Mouse (Mus musculus) lung, postnatal 0 days (tissue): Measurements from ENCODE around the gene Apba3. TPM values are rescaled to one million over a fixed set of nuclear protein-coding genes. Genes with fewer than 3 reads are reported as not detected.

Experiments used
- ATAC-seq: fragments of 200-750 bp; cut with Nextera tagmentation; 2 replicates; pipeline ENCODE4 v1.8.0; 2017; ENCODE audit warnings: moderate library complexity
- DNase-seq: peaks from one replicate; pipeline ENCODE4 v3.0.0-alpha.2; 2016; ENCODE audit warnings: low spot score
- H3K27ac ChIP-seq: fragments of 300-500 bp; sonication (generic); 2 replicates; pipeline ENCODE4 v1.5.1; 2014; ENCODE audit warnings: antibody characterized with exemption, mild to moderate bottlenecking, low read length, mixed read lengths
- H3K27me3 ChIP-seq: fragments of 300-500 bp; sonication (generic); replicated peaks from 2 replicates; pipeline ENCODE4 v1.6.1; 2014; ENCODE audit warnings: low read length, mixed read lengths; ENCODE audit not compliant: insufficient read depth
- H3K36me3 ChIP-seq: fragments of 300-500 bp; sonication (generic); 2 replicates; pipeline ENCODE4 v1.6.1; 2014; ENCODE audit warnings: low read length, mixed read lengths; ENCODE audit not compliant: insufficient read depth
- H3K4me1 ChIP-seq: fragments of 300-500 bp; sonication (generic); 2 replicates; pipeline ENCODE4 v1.6.1; 2014; ENCODE audit warnings: antibody characterized with exemption, low read depth, low read length, mixed read lengths; ENCODE audit not compliant: insufficient read depth
- H3K4me2 ChIP-seq: fragments of 300-500 bp; sonication (generic); replicated peaks from 2 replicates; pipeline ENCODE4 v1.6.1; 2014; ENCODE audit warnings: low read depth, mild to moderate bottlenecking, low read length, moderate library complexity, mixed read lengths
- H3K4me3 ChIP-seq: fragments of 300-500 bp; sonication (generic); 2 replicates; pipeline ENCODE4 v1.5.1; 2014; ENCODE audit warnings: low read depth, low read length
- H3K9ac ChIP-seq: fragments of 300-500 bp; sonication (generic); replicated peaks from 2 replicates; pipeline ENCODE4 v1.6.1; 2014; ENCODE audit warnings: low read depth, mild to moderate bottlenecking
- H3K9me3 ChIP-seq: fragments of 300-500 bp; sonication (generic); 2 replicates; pipeline ENCODE4 v1.6.1; 2016; ENCODE audit warnings: low read length, mixed read lengths
- CTCF ChIP-seq: IDR thresholded peaks from 2 replicates; pipeline ENCODE4 v1.5.1; 2016; ENCODE audit warnings: antibody characterized with exemption, mild to moderate bottlenecking
- EP300 ChIP-seq: IDR thresholded peaks from 2 replicates; pipeline ENCODE4 v1.6.1; 2016; ENCODE audit warnings: antibody characterized with exemption, mild to moderate bottlenecking, control low read depth
- WGBS: fragments of 180-500 bp; shearing (Covaris S2); extraction: QIAGEN DNeasy Blood & Tissue Kit; methylation state at CpG from one replicate; pipeline ENCODE4 v1.1.7; 2014; 5-methylcytosine and 5-hydroxymethylcytosine counted together
- polyA plus RNA-seq: library from polyadenylated mRNA; unstranded; fragments of >200 nt; fragmentation: Nextera tagmentation; extraction: Ambion mirVana; gene quantifications from 2 replicates; pipeline ENCODE4 v1.2.1, GENCODE M21; 2015

Apba3 gene
- polyA plus RNA-seq, 1 experiment from 2014 or later, result 47.9 TPM

GRCm38 (mm10) chr10:81268643-81269412 is 2.1 kb downstream of the Apba3 start:
- WGBS, result 75% methylated on average over 16 of the region's 16 CpGs
- ATAC-seq, result no peak
- H3K27ac ChIP-seq, result peak overlapping the region; percentile 57; the same call in 1 of the 2 replicates

GRCm38 (mm10) chr10:81272356-81272755 is 5.6 kb downstream of the Apba3 start:
- 89% methylated on average over 21 of the region's 21 CpGs for WGBS
- no peak for TF ChIP-seq EP300
- TF ChIP-seq CTCF, result no peak
- Histone ChIP-seq H3K9me3 (no peaks in the 10 kb centered on the region), H3K4me3 (no peak overlapping the region), H3K4me1 (peaks cover 9% of the 10 kb centered on the region; the same call in 1 of the 2 replicates), H3K36me3 (peaks cover 17% of the 10 kb centered on the region), H3K4me2 (no peak overlapping the region), H3K27ac (no peak overlapping the region), H3K27me3 (no peaks in the 10 kb centered on the region), H3K9ac (no peak overlapping the region)
- ATAC-seq (no peak), DNase-seq (no peak)

More at GRCm38 (mm10) chr10:81268643-81269412, 2.1 kb downstream of the Apba3 start:
- peak overlapping the region; percentile 81 for H3K4me2 ChIP-seq
- H3K4me1 ChIP-seq, result peaks cover 9% of the 10 kb centered on the region; the same call in 1 of the 2 replicates
- H3K36me3 ChIP-seq, result peaks cover 21% of the 10 kb centered on the region
- no peaks in the 10 kb centered on the region for H3K9me3 ChIP-seq
- H3K4me3 ChIP-seq, result peak overlapping the region; percentile 66
- H3K27me3 ChIP-seq, result no peaks in the 10 kb centered on the region
- no peak for TF ChIP-seq EP300
- no peak for TF ChIP-seq CTCF
- H3K9ac ChIP-seq, result peak overlapping the region; percentile 86
- no peak for DNase-seq

- H3K4me1 ChIP-seq, result peaks cover 4% of the 10 kb centered on the region; the same call in 1 of the 2 replicates
- H3K4me3 ChIP-seq, result no peak overlapping the region
- no peak overlapping the region for H3K4me2 ChIP-seq
- no peak overlapping the region for H3K27ac ChIP-seq
- no peaks in the 10 kb centered on the region for H3K9me3 ChIP-seq
- no peaks in the 10 kb centered on the region for H3K27me3 ChIP-seq
- DNase-seq (no peak), ATAC-seq (no peak)
- WGBS, result 90% methylated on average over 19 of the region's 19 CpGs
- no peak overlapping the region for H3K9ac ChIP-seq
- peaks cover 17% of the 10 kb centered on the region for H3K36me3 ChIP-seq
- TF ChIP-seq EP300 (no peak), CTCF (no peak)
These were observed 7.1 kb downstream of the Apba3 start for GRCm38 (mm10) chr10:81273842-81274241.

GRCm38 (mm10) chr10:81277676-81278075 is 10.9 kb downstream of the Apba3 start:
- no peaks in the 10 kb centered on the region for H3K27me3 ChIP-seq
- H3K4me3 ChIP-seq, result no peak overlapping the region
- ATAC-seq, result no peak

GRCm38 (mm10) chr10:81279496-81279895 is 12.7 kb downstream of the Apba3 start:
- no peak overlapping the region for H3K4me3 ChIP-seq
- no peaks in the 10 kb centered on the region for H3K9me3 ChIP-seq
- ATAC-seq (peak; percentile 57), DNase-seq (peak; percentile 54)
- no peaks in the 10 kb centered on the region for H3K4me1 ChIP-seq
- H3K27me3 ChIP-seq, result peaks cover 5% of the 10 kb centered on the region; the same call in 1 of the 2 replicates
- H3K9ac ChIP-seq, result no peak overlapping the region
- no peaks in the 10 kb centered on the region; the same call in 1 of the 2 replicates for H3K36me3 ChIP-seq
- no peak overlapping the region for H3K27ac ChIP-seq
- WGBS, result 28% methylated on average over 9 of the region's 10 CpGs
- H3K4me2 ChIP-seq, result no peak overlapping the region
- no peak for TF ChIP-seq CTCF
- no peak for TF ChIP-seq EP300

More at GRCm38 (mm10) chr10:81277676-81278075, 10.9 kb downstream of the Apba3 start:
- Histone ChIP-seq H3K9me3 (no peaks in the 10 kb centered on the region), H3K4me2 (no peak overlapping the region), H3K9ac (no peak overlapping the region), H3K27ac (no peak overlapping the region), H3K4me1 (no peaks in the 10 kb centered on the region), H3K36me3 (peaks cover 7% of the 10 kb centered on the region)
- no peak for DNase-seq
- 76% methylated on average over 22 of the region's 22 CpGs for WGBS
- TF ChIP-seq CTCF (no peak), EP300 (no peak)

- Histone ChIP-seq H3K36me3 (no peaks in the 10 kb centered on the region), H3K9ac (no peak overlapping the region), H3K4me3 (no peak overlapping the region), H3K27ac (peak overlapping the region; percentile 34; the same call in 1 of the 2 replicates), H3K4me1 (0 out of 2 replicates have a peak, but pooled peaks cover 13% of the 10 kb centered on the region), H3K27me3 (peaks cover 16% of the 10 kb centered on the region; the same call in 1 of the 2 replicates), H3K9me3 (no peaks in the 10 kb centered on the region), H3K4me2 (no peak overlapping the region)
- ATAC-seq, result peak; percentile 9; the same call in 1 of the 2 replicates
- DNase-seq, result peak; percentile 56
- TF ChIP-seq EP300 (no peak), CTCF (no peak)
- 51% methylated on average over 6 of the region's 6 CpGs for WGBS
These were observed 17.4 kb downstream of the Apba3 start for GRCm38 (mm10) chr10:81284189-81284588.
